Mouse (Mus musculus) liver, postnatal 0 days (tissue): ENCODE data around the gene Gatad2b.

Experiments used
- CTCF ChIP-seq: sonication (generic); IDR thresholded peaks from 2 replicates; pipeline ENCODE4 v1.5.1; 2016; ENCODE audit warnings: antibody characterized with exemption, low read depth
- EP300 ChIP-seq: IDR thresholded peaks from 2 replicates; pipeline ENCODE4 v1.6.1; 2016; ENCODE audit warnings: antibody characterized with exemption, low read depth, mild to moderate bottlenecking

- TF ChIP-seq EP300, result no peak
- no peak for TF ChIP-seq CTCF
Observed at GRCm38 (mm10) chr3:90294651-90295050, 1.7 kb downstream of the Gatad2b start.
